In genomic region chr12:77174032-77174431, GRCm38 (mm10) we compare ENCODE assay signal across 21 mouse cellular contexts.
"Had no signal": no experiment of that assay in that cellular context is flagged by ENCODE, and none has a peak within 500 bp of the region (broad histone marks: within the 10 kb centered on the region; RNA-seq: fewer than 3 reads in every experiment).

No protein-coding gene starts in this region.

- H3K27me3 ChIP-seq: limb, embryonic 13.5 days; liver, embryonic 12.5 days; liver, embryonic 15.5 days; midbrain, embryonic 12.5 days; midbrain, embryonic 15.5 days; neural tube, embryonic 12.5 days; neural tube, embryonic 15.5 days had no signal

- H3K4me1 ChIP-seq: liver, embryonic 15.5 days; neural tube, embryonic 12.5 days; neural tube, embryonic 15.5 days had no signal

- H3K36me3 ChIP-seq: limb, embryonic 10.5 days; limb, embryonic 13.5 days; liver, embryonic 12.5 days; liver, embryonic 15.5 days; midbrain, embryonic 12.5 days; midbrain, embryonic 15.5 days; neural tube, embryonic 12.5 days; neural tube, embryonic 15.5 days had no signal

- H3K4me2 ChIP-seq: hindbrain, embryonic 14.5 days; limb, embryonic 13.5 days; liver, embryonic 12.5 days; liver, embryonic 15.5 days; midbrain, embryonic 12.5 days; midbrain, embryonic 15.5 days; neural tube, embryonic 12.5 days; neural tube, embryonic 15.5 days had no signal

- DNase-seq: liver; lung, adult 2 months; lung, postnatal 14 days; right cerebral cortex, adult 18-20 months; right cerebral cortex, postnatal 14 days; right cerebral cortex, postnatal 4 days; thymus, adult 2 months; thymus, postnatal 14 days had no signal

- H3K9me3 ChIP-seq: limb, embryonic 10.5 days; limb, embryonic 13.5 days; liver, embryonic 12.5 days; liver, embryonic 15.5 days; midbrain, embryonic 12.5 days; midbrain, embryonic 15.5 days; neural tube, embryonic 12.5 days; neural tube, embryonic 15.5 days had no signal

- H3K27ac ChIP-seq: hindbrain, embryonic 14.5 days; hindbrain, postnatal 0 days; limb, embryonic 10.5 days; limb, embryonic 13.5 days; liver, embryonic 12.5 days; liver, embryonic 15.5 days; macrophage; midbrain, embryonic 12.5 days; midbrain, embryonic 15.5 days; neural tube, embryonic 12.5 days; neural tube, embryonic 15.5 days; stomach, postnatal 0 days had no signal

- ATAC-seq: hindbrain, postnatal 0 days; inflammation-experienced regulatory T-cells, adult 6 months; liver, embryonic 12.5 days; midbrain, embryonic 15.5 days had no signal

- H3K4me3 ChIP-seq: limb, embryonic 10.5 days; limb, embryonic 13.5 days; liver, embryonic 12.5 days; liver, embryonic 15.5 days; midbrain, embryonic 12.5 days; midbrain, embryonic 15.5 days; neural tube, embryonic 12.5 days; neural tube, embryonic 15.5 days had no signal

- H3K9ac ChIP-seq: hindbrain, embryonic 14.5 days; limb, embryonic 13.5 days; liver, embryonic 12.5 days; liver, embryonic 15.5 days; midbrain, embryonic 12.5 days; midbrain, embryonic 15.5 days; neural tube, embryonic 12.5 days; neural tube, embryonic 15.5 days had no signal
